Mouse (Mus musculus): ENCODE results near the gene Lmo7.

DNA sequence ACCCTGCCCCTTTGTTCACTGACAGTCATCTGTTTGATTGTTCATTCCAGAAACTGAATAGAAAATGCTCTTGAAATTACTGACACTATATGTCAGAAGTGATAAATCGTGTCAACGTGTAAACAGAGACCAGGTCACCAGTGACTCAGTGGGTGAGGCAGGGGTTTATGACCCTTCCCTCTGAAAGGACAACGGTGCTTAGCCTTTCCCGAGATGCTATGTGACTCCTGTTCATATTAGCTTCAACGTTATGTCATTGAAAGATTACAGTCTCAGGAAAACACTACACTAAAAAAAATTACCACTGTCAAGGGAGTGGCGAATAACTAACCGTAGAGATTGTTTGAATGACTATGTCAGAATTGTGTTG is 75.6 kb downstream of the Lmo7 start:
- no peak for TF ChIP-seq GATA1 (IDR thresholded peaks at IDR 0.05; ENCODE audit: low read length)
- TF ChIP-seq TAL1 (IDR thresholded peaks at IDR 0.05; ENCODE audit: low read length): no peak

All from erythroblast, embryonic 14.5 days (primary cell).